In the genomic region with DNA sequence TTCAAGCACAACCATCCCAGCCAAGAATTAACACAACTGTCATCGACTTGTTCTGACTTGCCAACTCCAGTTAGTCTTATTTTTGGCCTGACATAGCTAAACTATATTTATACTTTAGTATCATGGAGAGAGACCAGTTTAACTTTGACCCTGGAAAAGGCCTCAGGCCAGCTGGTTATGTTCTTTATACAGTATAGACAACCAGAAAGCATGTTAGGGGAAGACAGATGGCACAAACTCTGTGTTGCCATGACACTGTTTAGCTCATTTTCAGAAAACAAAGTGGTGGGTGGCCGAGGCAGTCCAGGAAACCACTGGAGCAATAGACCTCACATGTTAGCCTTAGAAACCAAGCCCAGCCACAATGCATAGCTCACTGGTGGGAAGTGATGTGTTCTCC, we compare ENCODE assay signal across 9 mouse cellular contexts.
DNase-seq lines count a peak whose midpoint lies in the region; ATAC-seq and TF ChIP-seq lines count a peak whose summit lies in the region.
"Had no signal": no experiment of that assay in that cellular context is flagged by ENCODE, and none has a peak within 500 bp of the region (broad histone marks: within the 10 kb centered on the region; RNA-seq: fewer than 3 reads in every experiment).

No protein-coding gene starts in this region.

- H3K27ac ChIP-seq in hindbrain, postnatal 0 days: no peak overlapping the region
- H3K27ac ChIP-seq in hindbrain, embryonic 14.5 days: no peak overlapping the region
- H3K27ac ChIP-seq in heart, embryonic 16.5 days (ENCODE audit: low read length): peak overlapping the region; percentile 77
- H3K27ac ChIP-seq in lung, embryonic 16.5 days (ENCODE audit: low read length): peak overlapping the region; percentile 62
- H3K27ac ChIP-seq in midbrain, embryonic 15.5 days: no peak overlapping the region

- 37% methylated on average over 2 of the region's 2 CpGs for WGBS in hindbrain, postnatal 0 days
- WGBS in hindbrain, embryonic 14.5 days: 64% methylated on average over 2 of the region's 2 CpGs
- WGBS in heart, embryonic 16.5 days: 17% methylated on average over 2 of the region's 2 CpGs
- WGBS in lung, embryonic 16.5 days: 39% methylated on average over 2 of the region's 2 CpGs
- WGBS in midbrain, embryonic 15.5 days: 71% methylated on average over 2 of the region's 2 CpGs

- no peak for TF ChIP-seq CTCF in hindbrain, postnatal 0 days (IDR thresholded peaks at IDR 0.05; ENCODE audit: low read depth)

- no peak overlapping the region for H3K4me2 ChIP-seq in hindbrain, postnatal 0 days (ENCODE audit: low read depth, low read length)
- no peak overlapping the region for H3K4me2 ChIP-seq in hindbrain, embryonic 14.5 days (replicated peaks)
- no peak overlapping the region for H3K4me2 ChIP-seq in heart, embryonic 16.5 days (ENCODE audit: low read depth, low read length)
- no peak overlapping the region for H3K4me2 ChIP-seq in lung, embryonic 16.5 days (ENCODE audit: low read depth, low read length)
- H3K4me2 ChIP-seq in midbrain, embryonic 15.5 days: no peak overlapping the region

- no peaks in the 10 kb centered on the region for H3K27me3 ChIP-seq in hindbrain, postnatal 0 days (ENCODE audit: insufficient read depth, low read length)
- no peaks in the 10 kb centered on the region for H3K27me3 ChIP-seq in hindbrain, embryonic 14.5 days (ENCODE audit: control insufficient read depth, insufficient read depth, low read length)
- H3K27me3 ChIP-seq in heart, embryonic 16.5 days (ENCODE audit: control insufficient read depth, insufficient read depth, low read length): no peaks in the 10 kb centered on the region
- H3K27me3 ChIP-seq in lung, embryonic 16.5 days (ENCODE audit: control insufficient read depth, insufficient read depth, low read depth, low read length): no peaks in the 10 kb centered on the region
- no peaks in the 10 kb centered on the region for H3K27me3 ChIP-seq in midbrain, embryonic 15.5 days (replicated peaks)

- H3K9ac ChIP-seq in hindbrain, postnatal 0 days (replicated peaks; ENCODE audit: low read length): no peak overlapping the region
- no peak overlapping the region for H3K9ac ChIP-seq in hindbrain, embryonic 14.5 days
- no peak overlapping the region for H3K9ac ChIP-seq in heart, embryonic 16.5 days (ENCODE audit: low read length)
- no peak overlapping the region for H3K9ac ChIP-seq in lung, embryonic 16.5 days (ENCODE audit: low read length)
- H3K9ac ChIP-seq in midbrain, embryonic 15.5 days: no peak overlapping the region

- no peak for ATAC-seq in hindbrain, postnatal 0 days
- no peak for ATAC-seq in hindbrain, embryonic 14.5 days (ENCODE audit: low FRiP score)
- peak; percentile 73 for ATAC-seq in heart, embryonic 16.5 days (replicated peaks; ENCODE audit: extremely low read depth, insufficient read depth, low FRiP score)
- peak; percentile 94 for ATAC-seq in lung, embryonic 16.5 days (ENCODE audit: low read depth)
- ATAC-seq in midbrain, embryonic 15.5 days (replicated peaks): no peak

- peak; percentile 4 for DNase-seq in hindbrain, postnatal 0 days (ENCODE audit: low spot score)
- DNase-seq in hindbrain, embryonic 14.5 days (ENCODE audit: low spot score): no peak
- DNase-seq in adipocyte (ENCODE audit: low spot score): peak; percentile 74
- DNase-seq in cerebellum, adult 18-20 months: no peak
- no peak for DNase-seq in cerebellum, adult 9-11 months
- DNase-seq: spleen, adult 18-20 months had no signal

- H3K4me3 ChIP-seq in hindbrain, postnatal 0 days (ENCODE audit: low read length): no peak overlapping the region
- no peak overlapping the region for H3K4me3 ChIP-seq in hindbrain, embryonic 14.5 days (replicated peaks; ENCODE audit: low read length)
- H3K4me3 ChIP-seq in heart, embryonic 16.5 days (ENCODE audit: low read length): no peak overlapping the region
- H3K4me3 ChIP-seq in lung, embryonic 16.5 days (ENCODE audit: low read length): no peak overlapping the region
- no peak overlapping the region for H3K4me3 ChIP-seq in midbrain, embryonic 15.5 days

- no peaks in the 10 kb centered on the region for H3K36me3 ChIP-seq in hindbrain, postnatal 0 days (ENCODE audit: insufficient read depth, low read length)
- H3K36me3 ChIP-seq in hindbrain, embryonic 14.5 days (replicated peaks; ENCODE audit: control insufficient read depth, insufficient read depth): no peaks in the 10 kb centered on the region
- H3K36me3 ChIP-seq in heart, embryonic 16.5 days (ENCODE audit: control insufficient read depth, insufficient read depth): no peaks in the 10 kb centered on the region
- peaks cover 4% of the 10 kb centered on the region; the same call in 1 of the 2 replicates for H3K36me3 ChIP-seq in lung, embryonic 16.5 days (ENCODE audit: control insufficient read depth, insufficient read depth, low read length)
- no peaks in the 10 kb centered on the region for H3K36me3 ChIP-seq in midbrain, embryonic 15.5 days (replicated peaks)

- no peaks in the 10 kb centered on the region for H3K4me1 ChIP-seq in hindbrain, postnatal 0 days (ENCODE audit: insufficient read depth, low read length)
- H3K4me1 ChIP-seq in hindbrain, embryonic 14.5 days (replicated peaks; ENCODE audit: control insufficient read depth, insufficient read depth, low read length): no peaks in the 10 kb centered on the region
- H3K4me1 ChIP-seq in heart, embryonic 16.5 days (ENCODE audit: control insufficient read depth, insufficient read depth, low read length): peaks cover 26% of the 10 kb centered on the region
- H3K4me1 ChIP-seq in lung, embryonic 16.5 days (replicated peaks; ENCODE audit: control insufficient read depth, insufficient read depth, low read length): no peaks in the 10 kb centered on the region; the same call in 1 of the 2 replicates
- H3K4me1 ChIP-seq in midbrain, embryonic 15.5 days: no peaks in the 10 kb centered on the region

- H3K9me3 ChIP-seq in hindbrain, postnatal 0 days (ENCODE audit: low read length): no peaks in the 10 kb centered on the region
- H3K9me3 ChIP-seq in hindbrain, embryonic 14.5 days (ENCODE audit: control insufficient read depth, low read length): no peaks in the 10 kb centered on the region
- no peaks in the 10 kb centered on the region for H3K9me3 ChIP-seq in heart, embryonic 16.5 days (replicated peaks; ENCODE audit: control insufficient read depth, low read length)
- peaks cover 2% of the 10 kb centered on the region; the same call in 1 of the 2 replicates for H3K9me3 ChIP-seq in lung, embryonic 16.5 days (ENCODE audit: control insufficient read depth, low read length)
- no peaks in the 10 kb centered on the region for H3K9me3 ChIP-seq in midbrain, embryonic 15.5 days

Comparison
In these comparisons a context has a peak if more than half of its experiments do, and no peak if none do; other contexts are left out.
1. DNase-seq: peak in hindbrain, postnatal 0 days (single experiment) and adipocyte (single experiment); none in hindbrain, embryonic 14.5 days (single experiment), cerebellum, adult 18-20 months (0 of 2) and cerebellum, adult 9-11 months (single experiment).
2. ATAC-seq: peak in heart, embryonic 16.5 days (single experiment) and lung, embryonic 16.5 days (single experiment); none in hindbrain, postnatal 0 days (single experiment), hindbrain, embryonic 14.5 days (single experiment) and midbrain, embryonic 15.5 days (single experiment).
3. H3K27ac ChIP-seq: peak in heart, embryonic 16.5 days (single experiment) and lung, embryonic 16.5 days (single experiment); none in hindbrain, postnatal 0 days (single experiment), hindbrain, embryonic 14.5 days (single experiment) and midbrain, embryonic 15.5 days (single experiment).